Mouse (Mus musculus): ENCODE results near the gene Gmpr. TPM values are rescaled to one million over a fixed set of nuclear protein-coding genes. Genes with fewer than 3 reads are reported as not detected.
A peak's percentile ranks its signal among the peaks of the same experiment; 100 is the strongest.
"Not testable (repeated sequence)": the region's sequence is repeated elsewhere in the genome, so short reads cannot be mapped to it uniquely, and the experiment has no call there.

The Gmpr gene
- 100 to 1,000 TPM; 164 to 171 TPM for total RNA-seq (2021)
- long read RNA-seq, experiment 1, transcript Gmpr-201 (9 exons, 1,580 nt) = major isoform, 384 of 586 reads
- long read RNA-seq, experiment 1, partial matches to known transcripts = 171 of 586 reads
- long read RNA-seq, experiment 1, other reads (novel, unspliced or antisense) = 31 of 586 reads
- long read RNA-seq, experiment 2, transcript Gmpr-201 (9 exons, 1,580 nt) = major isoform, 383 of 537 reads
- long read RNA-seq, experiment 2, partial matches to known transcripts = 125 of 537 reads
- long read RNA-seq, experiment 2, other reads (novel, unspliced or antisense) = 29 of 537 reads

GRCm38 (mm10) chr13:45507274-45508229, at the start of gene Gmpr:
Gene Gmpr (plus strand): TSS chr13:45507444.
- DNase-seq (ENCODE audit: low spot score in 2 of 2) = peak; percentile 62 to 70

GRCm38 (mm10) chr13:45457459-45457858, 49.8 kb upstream of the Gmpr start:
- DNase-seq (ENCODE audit: low spot score in 2 of 2) = no peak

GRCm38 (mm10) chr13:45460177-45460576, 47.1 kb upstream of the Gmpr start:
- no peak for DNase-seq (ENCODE audit: low spot score in 2 of 2)

- no peak for DNase-seq (ENCODE audit: low spot score in 2 of 2)
These were observed 45.8 kb upstream of the Gmpr start for GRCm38 (mm10) chr13:45461370-45461958.

GRCm38 (mm10) chr13:45465616-45466015, 41.6 kb upstream of the Gmpr start:
- DNase-seq (ENCODE audit: low spot score in 2 of 2) = no peak

GRCm38 (mm10) chr13:45466031-45466519, 41.2 kb upstream of the Gmpr start:
- DNase-seq (ENCODE audit: low spot score in 2 of 2) = no peak

GRCm38 (mm10) chr13:45468751-45469150, 38.5 kb upstream of the Gmpr start:
- DNase-seq (ENCODE audit: low spot score in 2 of 2) = no peak

- DNase-seq (ENCODE audit: low spot score in 2 of 2) = peak in 1 of 2 experiments; percentile 63
These were observed 37.6 kb upstream of the Gmpr start for GRCm38 (mm10) chr13:45469481-45470301.

- no peak for DNase-seq (ENCODE audit: low spot score in 2 of 2)
These were observed 33.9 kb upstream of the Gmpr start for GRCm38 (mm10) chr13:45473311-45473710.

- no peak for DNase-seq (ENCODE audit: low spot score in 2 of 2)
These were observed 31.9 kb upstream of the Gmpr start for GRCm38 (mm10) chr13:45475297-45475696.

- DNase-seq (ENCODE audit: low spot score in 2 of 2) = peak in 1 of 2 experiments; percentile 54
These were observed 30.1 kb upstream of the Gmpr start for GRCm38 (mm10) chr13:45477183-45477582.

GRCm38 (mm10) chr13:45479951-45480350, 27.3 kb upstream of the Gmpr start:
- no peak for DNase-seq (ENCODE audit: low spot score in 2 of 2)

- no peak for DNase-seq (ENCODE audit: low spot score in 2 of 2)
These were observed 24.0 kb upstream of the Gmpr start for GRCm38 (mm10) chr13:45483215-45483614.

GRCm38 (mm10) chr13:45483949-45484348, 23.3 kb upstream of the Gmpr start:
- not testable (repeated sequence) for DNase-seq (ENCODE audit: low spot score in 2 of 2)

- DNase-seq (ENCODE audit: low spot score in 2 of 2) = no peak
These were observed 21.6 kb upstream of the Gmpr start for GRCm38 (mm10) chr13:45485602-45486001.

GRCm38 (mm10) chr13:45486598-45486997, 20.6 kb upstream of the Gmpr start:
- peak in 1 of 2 experiments; percentile 27 for DNase-seq (ENCODE audit: low spot score in 2 of 2)

- DNase-seq (ENCODE audit: low spot score in 2 of 2) = no peak
These were observed 15.1 kb upstream of the Gmpr start for GRCm38 (mm10) chr13:45491991-45492732.

- DNase-seq (ENCODE audit: low spot score in 2 of 2) = no peak
These were observed 13.4 kb upstream of the Gmpr start for GRCm38 (mm10) chr13:45493846-45494245.

- no peak for DNase-seq (ENCODE audit: low spot score in 2 of 2)
These were observed 8.6 kb upstream of the Gmpr start for GRCm38 (mm10) chr13:45498623-45499022.

- no peak for DNase-seq (ENCODE audit: low spot score in 2 of 2)
These were observed 7.9 kb upstream of the Gmpr start for GRCm38 (mm10) chr13:45499391-45499790.

Data from gastrocnemius, postnatal 4 days (tissue).